Mouse (Mus musculus) stomach, embryonic 16.5 days (tissue): ENCODE measurements at regions not wholly inside any gene's neighbourhood (a gene's known extent, or its start where the extent isn't known, plus 50 kb on each side); places are given as distances from the start of the nearest gene placed in this dataset.
A peak's percentile ranks its signal among the peaks of the same experiment; 100 is the strongest.

Experiments
- ATAC-seq: fragments of 200-750 bp; cut with Nextera tagmentation; 2 replicates; pipeline ENCODE4 v1.8.0; 2017; ENCODE audit warnings: moderate number of reproducible peaks, moderate TSS enrichment; ENCODE audit not compliant: insufficient read depth, low FRiP score
- H3K27ac ChIP-seq: fragments of 300-500 bp; sonication (generic); 2 replicates; pipeline ENCODE4 v1.5.1; 2014; ENCODE audit warnings: low read length
- H3K27me3 ChIP-seq: fragments of 300-500 bp; sonication (generic); 2 replicates; pipeline ENCODE4 v1.6.1; 2014; ENCODE audit warnings: low read length, control low read depth, mixed read lengths; ENCODE audit not compliant: control insufficient read depth, insufficient read depth
- H3K36me3 ChIP-seq: fragments of 300-500 bp; sonication (generic); 2 replicates; pipeline ENCODE4 v1.6.1; 2014; ENCODE audit warnings: low read length; ENCODE audit not compliant: control insufficient read depth, insufficient read depth
- H3K4me1 ChIP-seq: fragments of 300-500 bp; sonication (generic); 2 replicates; pipeline ENCODE4 v1.6.1; 2014; ENCODE audit warnings: low read length, control low read depth, mixed read lengths; ENCODE audit not compliant: control insufficient read depth, insufficient read depth
- H3K4me2 ChIP-seq: fragments of 300-500 bp; sonication (generic); 2 replicates; pipeline ENCODE4 v1.6.1; 2014; ENCODE audit warnings: low read depth, low read length, mixed read lengths
- H3K4me3 ChIP-seq: fragments of 300-500 bp; sonication (generic); replicated peaks from 2 replicates; pipeline ENCODE4 v1.5.1; 2014; ENCODE audit warnings: mild to moderate bottlenecking, low read length
- H3K9ac ChIP-seq: fragments of 300-500 bp; sonication (generic); 2 replicates; pipeline ENCODE4 v1.6.1; 2014; ENCODE audit warnings: low read length
- H3K9me3 ChIP-seq: fragments of 300-500 bp; sonication (generic); replicated peaks from 2 replicates; pipeline ENCODE4 v1.6.1; 2016; ENCODE audit warnings: low read length, control low read depth; ENCODE audit not compliant: control insufficient read depth
- WGBS: fragments of 180-500 bp; shearing (Covaris S2); extraction: QIAGEN DNeasy Blood & Tissue Kit; methylation state at CpG from one replicate; pipeline ENCODE4 v1.1.7; 2014; 5-methylcytosine and 5-hydroxymethylcytosine counted together

- no peak overlapping the region for H3K27ac ChIP-seq
- ATAC-seq = no peak
- no peak overlapping the region for H3K9ac ChIP-seq
- H3K36me3 ChIP-seq = no peaks in the 10 kb centered on the region
- no peaks in the 10 kb centered on the region for H3K4me1 ChIP-seq
- 67% methylated on average over 4 of the region's 4 CpGs for WGBS
- H3K4me2 ChIP-seq = no peak overlapping the region
- H3K27me3 ChIP-seq = no peaks in the 10 kb centered on the region
- H3K9me3 ChIP-seq = no peaks in the 10 kb centered on the region
- no peak overlapping the region for H3K4me3 ChIP-seq
These were observed 118.8 kb upstream of the Mgat5 start for GRCm38 (mm10) chr1:127085988-127086387.

GRCm38 (mm10) chr1:127083761-127084308 lies 121.0 kb upstream of the Mgat5 start:
- no peaks in the 10 kb centered on the region for H3K4me1 ChIP-seq
- no peaks in the 10 kb centered on the region for H3K27me3 ChIP-seq
- H3K9ac ChIP-seq = no peak overlapping the region
- 34% methylated on average over 3 of the region's 3 CpGs for WGBS
- H3K9me3 ChIP-seq = peaks cover 3% of the 10 kb centered on the region; the same call in 1 of the 2 replicates
- H3K27ac ChIP-seq = no peak overlapping the region
- ATAC-seq = no peak
- no peak overlapping the region for H3K4me2 ChIP-seq
- H3K4me3 ChIP-seq = no peak overlapping the region
- no peaks in the 10 kb centered on the region for H3K36me3 ChIP-seq

GRCm38 (mm10) chr1:127079012-127079411 lies 125.8 kb upstream of the Mgat5 start:
- H3K27ac ChIP-seq = no peak overlapping the region
- no peaks in the 10 kb centered on the region for H3K4me1 ChIP-seq
- H3K4me3 ChIP-seq = no peak overlapping the region
- H3K4me2 ChIP-seq = no peak overlapping the region
- no peak overlapping the region for H3K9ac ChIP-seq
- WGBS = 77% methylated on average over 4 of the region's 4 CpGs
- no peaks in the 10 kb centered on the region for H3K36me3 ChIP-seq
- no peaks in the 10 kb centered on the region for H3K27me3 ChIP-seq
- no peak for ATAC-seq
- H3K9me3 ChIP-seq = peaks cover 3% of the 10 kb centered on the region; the same call in 1 of the 2 replicates

- Histone ChIP-seq H3K9ac (no peak overlapping the region), H3K27ac (no peak overlapping the region), H3K4me1 (no peaks in the 10 kb centered on the region), H3K4me3 (no peak overlapping the region), H3K36me3 (no peaks in the 10 kb centered on the region), H3K9me3 (no peaks in the 10 kb centered on the region), H3K4me2 (no peak overlapping the region), H3K27me3 (no peaks in the 10 kb centered on the region)
- no peak for ATAC-seq
- WGBS = 58% methylated on average over 2 of the region's 2 CpGs
These were observed 142.4 kb upstream of the Mgat5 start for GRCm38 (mm10) chr1:127062430-127062829.

- H3K27ac ChIP-seq = no peak overlapping the region
- H3K4me1 ChIP-seq = no peaks in the 10 kb centered on the region
- H3K9me3 ChIP-seq = no peaks in the 10 kb centered on the region
- no peak overlapping the region for H3K9ac ChIP-seq
- no peaks in the 10 kb centered on the region for H3K36me3 ChIP-seq
- H3K4me3 ChIP-seq = no peak overlapping the region
- H3K27me3 ChIP-seq = no peaks in the 10 kb centered on the region
- WGBS = 71% methylated on average over 6 of the region's 6 CpGs
- ATAC-seq = no peak
- H3K4me2 ChIP-seq = no peak overlapping the region
These were observed 158.9 kb upstream of the Mgat5 start for GRCm38 (mm10) chr1:127045711-127046420.

- 82% methylated on average over 2 of the region's 2 CpGs for WGBS
- no peaks in the 10 kb centered on the region for H3K27me3 ChIP-seq
- H3K27ac ChIP-seq = peak overlapping the region; percentile 77; the same call in 1 of the 2 replicates
- no peaks in the 10 kb centered on the region for H3K9me3 ChIP-seq
- no peak overlapping the region for H3K4me3 ChIP-seq
- no peaks in the 10 kb centered on the region for H3K36me3 ChIP-seq
- ATAC-seq = peak; percentile 64; the same call in 1 of the 2 replicates
- no peaks in the 10 kb centered on the region for H3K4me1 ChIP-seq
- H3K9ac ChIP-seq = no peak overlapping the region
- no peak overlapping the region for H3K4me2 ChIP-seq
These were observed 170.1 kb upstream of the Mgat5 start for GRCm38 (mm10) chr1:127034748-127035147.

DNA sequence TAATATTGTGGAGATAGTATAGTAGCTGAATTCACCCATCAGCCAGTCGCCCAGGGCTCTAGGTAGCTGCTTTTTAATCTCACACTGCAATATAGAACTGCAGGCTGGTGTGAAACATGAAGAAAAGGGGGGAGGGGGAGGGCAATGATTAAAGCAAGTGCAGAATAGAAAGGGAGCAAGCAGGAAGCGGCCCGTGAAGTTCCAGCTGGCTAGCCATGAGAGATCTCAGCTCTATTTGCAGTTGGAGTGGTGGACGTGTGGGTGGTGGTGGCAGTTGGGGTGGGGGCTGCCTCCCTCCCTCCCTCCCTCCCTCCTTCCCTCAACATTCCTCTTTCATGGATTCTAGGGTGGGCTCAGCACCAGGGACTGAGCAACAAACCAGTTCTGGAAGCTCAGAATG lies 173.3 kb upstream of the Mgat5 start:
- no peaks in the 10 kb centered on the region for H3K9me3 ChIP-seq
- WGBS = 24% methylated on average over 4 of the region's 4 CpGs
- no peak for ATAC-seq

GRCm38 (mm10) chr1:127028872-127029497 lies 175.8 kb upstream of the Mgat5 start:
- 77% methylated on average over 1 of the region's 1 CpGs for WGBS
- no peaks in the 10 kb centered on the region for H3K9me3 ChIP-seq
- H3K4me3 ChIP-seq = no peak overlapping the region
- peak; percentile 47 for ATAC-seq
- no peaks in the 10 kb centered on the region for H3K27me3 ChIP-seq
- no peak overlapping the region for H3K9ac ChIP-seq
- H3K4me2 ChIP-seq = no peak overlapping the region
- H3K4me1 ChIP-seq = no peaks in the 10 kb centered on the region
- H3K36me3 ChIP-seq = no peaks in the 10 kb centered on the region
- H3K27ac ChIP-seq = peak overlapping the region; percentile 59; the same call in 1 of the 2 replicates

More for the DNA sequence above, 173.3 kb upstream of the Mgat5 start:
- H3K4me2 ChIP-seq = no peak overlapping the region
- no peak overlapping the region for H3K9ac ChIP-seq
- no peaks in the 10 kb centered on the region for H3K27me3 ChIP-seq
- H3K36me3 ChIP-seq = no peaks in the 10 kb centered on the region
- peak overlapping the region; percentile 24; the same call in 1 of the 2 replicates for H3K27ac ChIP-seq
- no peaks in the 10 kb centered on the region for H3K4me1 ChIP-seq
- no peak overlapping the region for H3K4me3 ChIP-seq

DNA sequence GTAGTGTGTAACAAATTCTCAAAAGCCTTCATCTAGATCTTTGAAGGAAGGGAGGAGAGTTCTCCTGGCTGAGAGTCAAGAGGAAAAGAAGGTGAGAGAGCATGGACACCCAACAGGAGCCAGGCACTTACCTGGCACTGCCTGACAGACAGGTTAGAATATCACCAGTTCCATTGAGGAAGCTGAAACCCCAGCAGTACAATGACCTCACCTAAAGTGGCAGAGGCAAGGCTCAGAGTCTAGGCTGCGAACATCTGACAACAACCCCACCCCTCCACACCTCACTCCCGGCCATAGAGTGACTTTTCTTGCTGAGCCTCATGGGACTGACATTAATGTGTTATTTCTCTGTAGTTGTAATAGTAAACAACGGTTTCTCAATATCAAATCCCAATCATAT lies 181.7 kb upstream of the Mgat5 start:
- no peak overlapping the region for H3K4me3 ChIP-seq
- H3K4me2 ChIP-seq = no peak overlapping the region
- WGBS = 68% methylated on average over 3 of the region's 3 CpGs

More for the DNA sequence above, 181.7 kb upstream of the Mgat5 start:
- H3K36me3 ChIP-seq = no peaks in the 10 kb centered on the region
- no peaks in the 10 kb centered on the region for H3K27me3 ChIP-seq
- no peaks in the 10 kb centered on the region for H3K4me1 ChIP-seq
- no peaks in the 10 kb centered on the region for H3K9me3 ChIP-seq
- ATAC-seq = peak; percentile 50; the same call in 1 of the 2 replicates
- no peak overlapping the region for H3K9ac ChIP-seq
- no peak overlapping the region for H3K27ac ChIP-seq
